Mouse (Mus musculus): Measurements from ENCODE around the gene Kat5. TPM values are rescaled to one million over a fixed set of nuclear protein-coding genes. Genes with fewer than 3 reads are reported as not detected.

The Kat5 gene
- polyA plus RNA-seq, 1 experiment from 2014 or later: 38.9 TPM

DNA sequence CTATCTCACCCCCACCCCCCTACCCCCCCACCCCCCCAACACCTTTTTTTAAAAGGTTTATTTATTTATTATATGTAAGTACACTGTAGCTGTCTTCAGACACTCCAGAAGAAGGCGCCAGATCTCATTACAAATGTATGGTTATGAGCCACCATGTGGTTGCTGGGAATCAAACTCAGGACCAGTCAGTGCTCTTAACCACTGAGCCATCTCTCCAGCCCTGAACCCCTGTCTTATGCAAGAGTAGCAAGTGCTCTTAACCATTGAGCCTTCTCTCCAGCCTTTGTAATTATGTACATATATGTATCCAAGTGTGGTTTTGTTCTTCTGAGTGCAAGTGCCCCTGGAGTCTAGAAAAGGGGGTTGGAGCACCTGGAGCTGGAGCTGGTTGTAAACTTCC lies 1.9 kb upstream of the Kat5 start:
- no peak for ATAC-seq (replicated peaks; ENCODE audit: low FRiP score)
- H3K27me3 ChIP-seq (ENCODE audit: control insufficient read depth, insufficient read depth, low read length): no peaks in the 10 kb centered on the region
- H3K9me3 ChIP-seq (ENCODE audit: control insufficient read depth, low read length): no peaks in the 10 kb centered on the region
- no peak overlapping the region for H3K4me3 ChIP-seq (ENCODE audit: low read depth, low read length)
- no peaks in the 10 kb centered on the region; the same call in 1 of the 2 replicates for H3K36me3 ChIP-seq (ENCODE audit: control insufficient read depth, insufficient read depth, low read length)
- H3K27ac ChIP-seq (ENCODE audit: low read depth, low read length): no peak overlapping the region
- DNase-seq (ENCODE audit: low spot score): no peak
- H3K9ac ChIP-seq (ENCODE audit: low read length): no peak overlapping the region
- 86% methylated on average over 1 of the region's 1 CpGs for WGBS
- no peak overlapping the region for H3K4me2 ChIP-seq (ENCODE audit: low read depth, low read length, severe bottlenecking)
- 0 out of 2 replicates have a peak, but pooled peaks cover 4% of the 10 kb centered on the region for H3K4me1 ChIP-seq (replicated peaks; ENCODE audit: control insufficient read depth, insufficient read depth, low read length)

DNA sequence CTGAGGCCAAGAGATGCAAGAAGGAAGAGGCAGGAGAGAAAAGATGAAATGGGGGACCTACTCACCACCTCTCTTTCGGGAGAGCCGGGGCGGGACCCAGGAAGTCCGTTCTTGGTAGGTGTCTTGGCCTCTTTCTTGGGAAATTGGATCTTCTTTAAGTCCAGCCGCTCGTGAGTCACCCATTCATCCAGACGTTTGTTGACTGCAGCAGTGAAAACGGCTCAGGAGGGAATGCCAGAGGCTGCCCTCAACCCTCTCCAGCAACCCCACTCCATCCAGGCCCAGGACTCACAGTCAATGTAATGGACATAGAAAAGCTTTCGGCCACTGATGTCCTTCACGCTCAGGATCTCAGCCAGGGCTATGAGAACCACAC lies 878 bp downstream of the Kat5 start:
- no peaks in the 10 kb centered on the region for H3K9me3 ChIP-seq (ENCODE audit: control insufficient read depth, low read length)
- H3K4me2 ChIP-seq (ENCODE audit: low read depth, low read length, severe bottlenecking): peak overlapping the region; percentile 64
- peak overlapping the region; percentile 93 for H3K9ac ChIP-seq (ENCODE audit: low read length)
- DNase-seq (ENCODE audit: low spot score) (no peak), ATAC-seq (replicated peaks; ENCODE audit: low FRiP score) (no peak)
- peak overlapping the region; percentile 94 for H3K27ac ChIP-seq (ENCODE audit: low read depth, low read length)
- no peaks in the 10 kb centered on the region for H3K27me3 ChIP-seq (ENCODE audit: control insufficient read depth, insufficient read depth, low read length)
- 64% methylated on average over 10 of the region's 10 CpGs for WGBS
- H3K36me3 ChIP-seq (ENCODE audit: control insufficient read depth, insufficient read depth, low read length): peaks cover 7% of the 10 kb centered on the region
- 0 out of 2 replicates have a peak, but pooled peaks cover 4% of the 10 kb centered on the region for H3K4me1 ChIP-seq (replicated peaks; ENCODE audit: control insufficient read depth, insufficient read depth, low read length)
- peak overlapping the region; percentile 74 for H3K4me3 ChIP-seq (ENCODE audit: low read depth, low read length)

DNA sequence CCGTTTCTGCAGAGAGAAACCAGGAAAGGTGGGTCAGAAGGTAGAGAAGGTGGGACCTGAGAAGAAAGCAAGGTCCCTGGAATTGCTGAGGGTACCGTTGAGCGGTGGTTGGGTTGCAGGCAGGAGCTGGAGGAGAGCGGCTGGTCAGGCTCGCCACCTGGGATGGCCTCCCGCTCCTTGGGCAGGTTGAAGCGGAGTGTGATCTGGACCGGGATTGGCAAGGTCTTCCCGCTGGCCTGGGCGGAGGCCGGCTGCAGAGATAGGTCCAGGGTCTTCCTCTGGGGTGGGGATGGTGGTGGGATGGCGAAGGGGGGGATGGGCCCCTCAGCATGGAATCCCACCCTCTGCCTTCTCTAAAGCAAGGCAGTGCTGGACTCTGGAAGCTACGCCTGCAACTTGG lies 1.3 kb downstream of the Kat5 start:
- no peak overlapping the region for H3K27ac ChIP-seq (ENCODE audit: low read depth, low read length)
- 0 out of 2 replicates have a peak overlapping the region, but pooled peaks have one; percentile 93 for H3K9ac ChIP-seq (ENCODE audit: low read length)

DNA sequence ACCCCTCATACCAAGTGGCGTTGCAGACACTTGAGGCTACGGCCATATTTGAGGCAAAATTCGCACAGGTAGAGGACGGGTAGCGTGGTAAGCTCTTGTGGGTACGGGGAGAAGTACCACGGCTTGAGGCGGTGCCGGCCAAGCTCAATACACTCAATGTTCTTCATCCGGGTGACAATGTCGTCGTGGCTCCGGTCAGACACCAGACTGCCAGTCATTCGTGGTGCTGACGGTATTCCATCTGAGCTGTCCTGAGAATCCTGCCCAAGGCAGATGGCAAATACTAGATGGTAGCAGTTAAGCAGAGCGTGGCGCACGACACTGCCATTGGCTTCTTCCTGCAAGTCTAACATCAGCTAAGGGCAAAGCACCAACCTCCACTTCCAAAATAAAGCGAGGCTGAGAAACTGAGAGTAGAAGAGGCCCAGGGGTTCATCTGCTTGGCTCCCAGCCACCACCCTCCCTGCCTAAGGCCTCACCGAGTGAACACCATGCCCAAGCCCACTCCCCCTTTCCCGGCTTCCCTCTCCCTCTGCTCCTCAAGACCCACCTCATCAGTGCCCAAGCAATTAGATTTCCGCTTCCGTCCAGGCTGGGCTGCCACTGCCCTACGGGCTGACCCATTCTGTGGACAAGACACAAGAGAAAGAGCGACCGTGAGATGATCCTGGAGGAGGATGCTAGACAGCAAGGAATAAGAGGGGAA lies 2.2 kb downstream of the Kat5 start:
- Histone ChIP-seq H3K9me3 (ENCODE audit: control insufficient read depth, low read length) (no peaks in the 10 kb centered on the region), H3K36me3 (ENCODE audit: control insufficient read depth, insufficient read depth, low read length) (peaks cover 12% of the 10 kb centered on the region), H3K4me2 (ENCODE audit: low read depth, low read length, severe bottlenecking) (no peak overlapping the region), H3K4me3 (ENCODE audit: low read depth, low read length) (no peak overlapping the region), H3K4me1 (replicated peaks; ENCODE audit: control insufficient read depth, insufficient read depth, low read length) (peaks cover 4% of the 10 kb centered on the region; the same call in 1 of the 2 replicates), H3K27me3 (ENCODE audit: control insufficient read depth, insufficient read depth, low read length) (no peaks in the 10 kb centered on the region), H3K9ac (ENCODE audit: low read length) (no peak overlapping the region), H3K27ac (ENCODE audit: low read depth, low read length) (no peak overlapping the region)
- DNase-seq (ENCODE audit: low spot score): no peak
- WGBS: 92% methylated on average over 26 of the region's 26 CpGs
- ATAC-seq (replicated peaks; ENCODE audit: low FRiP score): no peak

More for the DNA sequence above, 1.3 kb downstream of the Kat5 start:
- WGBS: 93% methylated on average over 13 of the region's 13 CpGs
- Histone ChIP-seq H3K4me1 (replicated peaks; ENCODE audit: control insufficient read depth, insufficient read depth, low read length) (0 out of 2 replicates have a peak, but pooled peaks cover 4% of the 10 kb centered on the region), H3K36me3 (ENCODE audit: control insufficient read depth, insufficient read depth, low read length) (peaks cover 7% of the 10 kb centered on the region), H3K4me2 (ENCODE audit: low read depth, low read length, severe bottlenecking) (peak overlapping the region; percentile 64), H3K9me3 (ENCODE audit: control insufficient read depth, low read length) (no peaks in the 10 kb centered on the region), H3K4me3 (ENCODE audit: low read depth, low read length) (peak overlapping the region; percentile 74; the same call in 1 of the 2 replicates), H3K27me3 (ENCODE audit: control insufficient read depth, insufficient read depth, low read length) (no peaks in the 10 kb centered on the region)
- ATAC-seq (replicated peaks; ENCODE audit: low FRiP score) (no peak), DNase-seq (ENCODE audit: low spot score) (no peak)

DNA sequence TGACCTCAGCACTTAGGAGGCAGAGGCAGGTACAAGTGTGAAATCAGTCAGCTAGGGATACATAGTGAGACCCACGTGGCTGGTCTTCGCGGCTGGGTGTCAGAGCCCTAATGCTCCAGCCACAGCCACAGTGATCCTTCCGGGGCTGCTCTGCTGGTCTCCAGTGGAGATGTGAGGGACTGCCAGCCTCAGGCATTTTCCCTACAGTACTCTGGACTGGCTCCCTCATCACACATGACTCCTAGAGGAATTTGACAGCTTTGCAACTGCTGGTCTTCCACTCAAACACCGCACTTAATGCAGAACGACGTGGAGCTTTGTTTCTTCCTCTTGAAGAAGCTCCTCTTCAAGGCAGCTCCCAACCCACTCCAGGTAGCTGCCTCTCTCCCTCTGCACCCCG lies 3.8 kb downstream of the Kat5 start:
- peaks cover 12% of the 10 kb centered on the region for H3K36me3 ChIP-seq (ENCODE audit: control insufficient read depth, insufficient read depth, low read length)

DNA sequence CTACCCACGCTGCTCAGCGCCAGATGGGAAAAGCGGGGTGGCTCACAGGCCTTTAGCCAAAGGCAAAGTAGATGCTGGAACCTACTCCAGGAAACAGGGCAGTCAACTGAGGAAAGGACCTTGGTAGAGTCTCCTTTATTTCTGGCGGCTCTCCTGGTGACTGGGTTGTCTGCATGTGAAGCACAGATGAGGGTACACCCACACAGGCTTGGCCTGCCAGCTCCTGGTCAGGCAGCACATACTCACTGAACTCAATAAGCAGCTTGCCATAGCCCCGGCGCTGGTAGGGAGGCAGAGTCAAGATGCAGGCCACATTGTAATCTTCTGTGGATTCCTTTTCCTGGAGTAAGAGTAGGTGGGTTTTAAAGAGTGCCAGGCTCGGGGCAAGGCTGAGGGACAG lies 4.9 kb downstream of the Kat5 start:
- H3K36me3 ChIP-seq (ENCODE audit: control insufficient read depth, insufficient read depth, low read length): peaks cover 12% of the 10 kb centered on the region
- H3K9me3 ChIP-seq (ENCODE audit: control insufficient read depth, low read length): no peaks in the 10 kb centered on the region
- no peak overlapping the region for H3K4me2 ChIP-seq (ENCODE audit: low read depth, low read length, severe bottlenecking)
- peaks cover 8% of the 10 kb centered on the region; the same call in 1 of the 2 replicates for H3K4me1 ChIP-seq (replicated peaks; ENCODE audit: control insufficient read depth, insufficient read depth, low read length)
- 91% methylated on average over 7 of the region's 7 CpGs for WGBS
- H3K27me3 ChIP-seq (ENCODE audit: control insufficient read depth, insufficient read depth, low read length): no peaks in the 10 kb centered on the region
- DNase-seq (ENCODE audit: low spot score): no peak
- no peak for ATAC-seq (replicated peaks; ENCODE audit: low FRiP score)
- no peak overlapping the region for H3K27ac ChIP-seq (ENCODE audit: low read depth, low read length)
- no peak overlapping the region for H3K4me3 ChIP-seq (ENCODE audit: low read depth, low read length)
- H3K9ac ChIP-seq (ENCODE audit: low read length): no peak overlapping the region

More for the DNA sequence above, 3.8 kb downstream of the Kat5 start:
- H3K4me2 ChIP-seq (ENCODE audit: low read depth, low read length, severe bottlenecking): no peak overlapping the region
- no peak overlapping the region for H3K4me3 ChIP-seq (ENCODE audit: low read depth, low read length)
- 89% methylated on average over 8 of the region's 8 CpGs for WGBS
- no peak overlapping the region for H3K27ac ChIP-seq (ENCODE audit: low read depth, low read length)
- H3K9me3 ChIP-seq (ENCODE audit: control insufficient read depth, low read length): no peaks in the 10 kb centered on the region
- H3K27me3 ChIP-seq (ENCODE audit: control insufficient read depth, insufficient read depth, low read length): no peaks in the 10 kb centered on the region
- DNase-seq (ENCODE audit: low spot score): no peak
- H3K9ac ChIP-seq (ENCODE audit: low read length): no peak overlapping the region
- H3K4me1 ChIP-seq (replicated peaks; ENCODE audit: control insufficient read depth, insufficient read depth, low read length): peaks cover 8% of the 10 kb centered on the region; the same call in 1 of the 2 replicates
- ATAC-seq (replicated peaks; ENCODE audit: low FRiP score): no peak

DNA sequence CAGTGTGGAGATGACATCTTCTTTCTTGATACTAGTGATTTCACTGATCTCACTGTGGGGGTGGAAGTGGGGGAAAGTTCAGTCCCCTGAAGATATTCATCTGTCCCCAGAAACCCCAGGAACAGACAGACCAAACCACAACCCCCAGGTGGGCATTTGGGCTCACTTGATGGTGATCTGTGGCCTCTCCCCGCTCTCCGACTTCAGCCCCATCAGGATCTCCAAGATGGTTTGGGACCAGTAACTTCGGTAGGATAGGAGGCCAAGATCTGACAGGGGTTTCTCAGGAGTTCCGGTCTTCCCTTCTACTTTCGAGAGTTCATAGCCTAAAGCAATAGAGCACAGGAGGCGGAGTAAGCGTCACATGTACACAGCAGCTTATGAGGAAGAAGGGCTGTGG lies 6.4 kb downstream of the Kat5 start:
- Histone ChIP-seq H3K36me3 (ENCODE audit: control insufficient read depth, insufficient read depth, low read length) (peaks cover 12% of the 10 kb centered on the region), H3K9me3 (ENCODE audit: control insufficient read depth, low read length) (no peaks in the 10 kb centered on the region), H3K4me1 (replicated peaks; ENCODE audit: control insufficient read depth, insufficient read depth, low read length) (peaks cover 5% of the 10 kb centered on the region; the same call in 1 of the 2 replicates), H3K4me2 (ENCODE audit: low read depth, low read length, severe bottlenecking) (0 out of 2 replicates have a peak overlapping the region, but pooled peaks have one; percentile 2), H3K9ac (ENCODE audit: low read length) (no peak overlapping the region), H3K4me3 (ENCODE audit: low read depth, low read length) (no peak overlapping the region), H3K27ac (ENCODE audit: low read depth, low read length) (no peak overlapping the region), H3K27me3 (ENCODE audit: control insufficient read depth, insufficient read depth, low read length) (no peaks in the 10 kb centered on the region)
- WGBS: 96% methylated on average over 7 of the region's 7 CpGs
- DNase-seq (ENCODE audit: low spot score) (no peak), ATAC-seq (replicated peaks; ENCODE audit: low FRiP score) (no peak)

DNA sequence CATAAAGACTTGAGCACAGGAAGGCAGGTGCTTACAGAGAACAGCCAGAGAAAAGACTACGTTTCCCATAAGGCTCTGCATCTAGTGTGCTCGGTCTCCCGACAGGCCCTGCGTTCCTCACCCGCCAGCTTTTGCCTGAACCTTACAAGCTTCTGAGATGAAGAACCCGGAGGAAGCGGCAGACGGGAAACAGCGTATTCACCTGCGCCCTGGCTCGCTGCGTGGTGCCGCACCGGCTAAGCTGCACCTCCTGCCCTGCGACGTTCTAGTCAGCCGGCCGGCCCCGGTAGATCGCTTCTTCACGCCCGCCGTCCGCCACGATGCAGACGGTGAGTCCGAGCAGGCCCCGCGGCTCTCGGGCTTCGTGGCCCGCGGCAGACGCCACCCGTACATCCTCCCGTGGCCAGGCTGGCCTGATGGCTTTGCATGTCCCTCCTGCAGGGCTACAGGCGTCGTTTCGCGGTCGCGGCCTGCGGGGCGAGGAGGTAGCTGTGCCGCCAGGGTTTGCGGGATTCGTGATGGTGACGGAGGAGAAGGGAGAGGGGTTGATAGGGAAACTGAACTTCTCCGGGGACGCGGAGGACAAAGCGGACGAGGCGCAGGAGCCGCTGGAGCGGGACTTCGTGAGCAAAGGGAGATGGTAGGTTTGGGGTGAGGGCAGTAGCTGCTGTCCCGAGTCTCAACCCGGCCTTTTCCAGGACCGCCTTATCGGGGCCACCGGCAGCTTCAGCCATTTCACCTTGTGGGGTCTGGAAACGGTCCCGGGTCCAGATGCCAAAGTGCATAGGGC lies 8.1 kb downstream of the Kat5 start, which contains the start of gene Rnaseh2c:
TSS of gene Rnaseh2c (plus strand) at position 122 of the 790 bp plus-strand sequence.
- H3K4me3 ChIP-seq (ENCODE audit: low read depth, low read length): peak within 1 kb of the TSS; percentile 94
- peak; percentile 91 for ATAC-seq (replicated peaks; ENCODE audit: low FRiP score)
- peak within 1 kb of the TSS; percentile 94 for H3K4me2 ChIP-seq (ENCODE audit: low read depth, low read length, severe bottlenecking)
- peaks cover 12% of the 10 kb centered on the region for H3K36me3 ChIP-seq (ENCODE audit: control insufficient read depth, insufficient read depth, low read length)
- under 1% methylated on average over 64 of the region's 64 CpGs for WGBS
- no peaks in the 10 kb centered on the region for H3K27me3 ChIP-seq (ENCODE audit: control insufficient read depth, insufficient read depth, low read length)
- peak within 1 kb of the TSS; percentile 98 for H3K9ac ChIP-seq (ENCODE audit: low read length)
- H3K27ac ChIP-seq (ENCODE audit: low read depth, low read length): peak within 1 kb of the TSS; percentile 82
- H3K4me1 ChIP-seq (replicated peaks; ENCODE audit: control insufficient read depth, insufficient read depth, low read length): peaks cover 5% of the 10 kb centered on the region; the same call in 1 of the 2 replicates
- DNase-seq (ENCODE audit: low spot score): peak; percentile 84
- H3K9me3 ChIP-seq (ENCODE audit: control insufficient read depth, low read length): no peaks in the 10 kb centered on the region

Data from forebrain, embryonic 11.5 days (tissue).